ENCODE assay signal across 18 mouse cellular contexts in the genomic region with DNA sequence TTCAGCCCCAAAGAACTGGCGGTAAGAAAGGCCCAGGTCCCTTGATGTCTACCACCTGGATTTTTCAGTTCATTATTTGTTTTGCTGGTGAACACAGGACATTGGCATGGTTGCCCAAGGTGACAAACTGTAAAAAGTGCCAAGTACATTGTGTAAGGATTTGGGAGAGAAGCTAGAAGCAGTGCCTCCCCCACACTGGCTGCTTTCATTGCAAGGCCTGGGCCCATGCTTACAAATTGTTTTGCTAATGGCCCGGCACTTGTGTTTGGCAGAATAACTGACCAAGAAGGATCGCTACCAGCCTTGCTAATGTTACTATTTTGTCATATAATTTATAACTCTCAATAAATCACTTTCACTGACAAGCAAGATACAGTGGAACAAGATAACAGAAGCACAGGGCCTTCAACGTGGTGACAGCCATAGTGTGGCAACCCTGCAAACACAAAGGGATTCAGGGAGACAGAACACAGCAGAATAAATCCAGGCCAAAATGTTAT. TPM values are rescaled to one million over a fixed set of nuclear protein-coding genes. Genes with fewer than 3 reads are reported as not detected.
"Had no signal": no experiment of that assay in that cellular context is flagged by ENCODE, and none has a peak within 500 bp of the region (broad histone marks: within the 10 kb centered on the region; RNA-seq: fewer than 3 reads in every experiment).

No protein-coding gene starts in this region.

- H3K4me3 ChIP-seq: layer of hippocampus, adult 2 months; liver, embryonic 13.5 days; lung, embryonic 15.5 days; megakaryocyte, embryonic 14.5 days; midbrain, embryonic 12.5 days; stomach, embryonic 15.5 days had no signal

- ATAC-seq: liver, postnatal 0 days; midbrain, embryonic 16.5 days had no signal

- H3K27ac ChIP-seq: layer of hippocampus, adult 2 months; liver, embryonic 13.5 days; lung, embryonic 15.5 days; macrophage; midbrain, embryonic 12.5 days; stomach, embryonic 15.5 days had no signal

- H3K9ac ChIP-seq: liver, embryonic 13.5 days; liver, postnatal 0 days; lung, embryonic 15.5 days; midbrain, embryonic 12.5 days; stomach, embryonic 15.5 days had no signal

- H3K4me2 ChIP-seq: liver, embryonic 13.5 days; lung, embryonic 15.5 days; midbrain, embryonic 12.5 days; stomach, embryonic 15.5 days had no signal

- H3K27me3 ChIP-seq: liver, embryonic 13.5 days; lung, embryonic 15.5 days; megakaryocyte, embryonic 14.5 days; midbrain, embryonic 12.5 days; stomach, embryonic 15.5 days had no signal

- H3K36me3 ChIP-seq: lung, embryonic 15.5 days; midbrain, embryonic 12.5 days; stomach, embryonic 15.5 days had no signal

- H3K9me3 ChIP-seq: liver, embryonic 13.5 days; lung, embryonic 15.5 days; midbrain, embryonic 12.5 days; stomach, embryonic 15.5 days had no signal

- DNase-seq: kidney, adult 8-10 months; kidney, postnatal 10 days; kidney, postnatal 4 days; left cerebral cortex, postnatal 4 days; liver, embryonic 13.5 days; liver, postnatal 0 days; lung, postnatal 14 days; right cerebral cortex, postnatal 14 days; thymus, postnatal 25 days had no signal

- H3K4me1 ChIP-seq: liver, embryonic 13.5 days; lung, embryonic 15.5 days; megakaryocyte, embryonic 14.5 days; midbrain, embryonic 12.5 days; stomach, embryonic 15.5 days had no signal

RNA-seq across cellular contexts. Expression of gene Slc26a5, which starts 53.9 kb away (rescaled TPM):
- total RNA-seq: layer of hippocampus, adult 2 months had no signal
- polyA plus RNA-seq: liver, embryonic 13.5 days; liver, postnatal 0 days; lung, embryonic 15.5 days; macrophage; spleen, adult 2 months; stomach, embryonic 15.5 days; testis, adult 2 months had no signal
